Mouse (Mus musculus) intestine, embryonic 16.5 days (tissue): ENCODE results near the gene Asic2. TPM values are rescaled to one million over a fixed set of nuclear protein-coding genes. Genes with fewer than 3 reads are reported as not detected.
"Not testable (repeated sequence)": the region's sequence is repeated elsewhere in the genome, so short reads cannot be mapped to it uniquely, and the experiment has no call there.

Experiments used
- ATAC-seq: fragments of 200-750 bp; cut with Nextera tagmentation; 2 replicates; pipeline ENCODE4 v1.8.0; 2017; ENCODE audit warnings: moderate TSS enrichment, moderate library complexity
- H3K27ac ChIP-seq: fragments of 300-500 bp; sonication (generic); 2 replicates; pipeline ENCODE4 v1.5.1; 2014; ENCODE audit warnings: mild to moderate bottlenecking, low read length
- H3K27me3 ChIP-seq: fragments of 300-500 bp; sonication (generic); replicated peaks from 2 replicates; pipeline ENCODE4 v1.6.1; 2014; ENCODE audit warnings: low read length, control low read depth, mixed read lengths; ENCODE audit not compliant: control insufficient read depth, insufficient read depth
- H3K36me3 ChIP-seq: fragments of 300-500 bp; sonication (generic); 2 replicates; pipeline ENCODE4 v1.6.1; 2014; ENCODE audit warnings: low read length, control low read depth; ENCODE audit not compliant: control insufficient read depth, insufficient read depth
- H3K4me1 ChIP-seq: fragments of 300-500 bp; sonication (generic); 2 replicates; pipeline ENCODE4 v1.6.1; 2014; ENCODE audit warnings: low read length, control low read depth, mixed read lengths; ENCODE audit not compliant: control insufficient read depth, insufficient read depth
- H3K4me2 ChIP-seq: fragments of 300-500 bp; sonication (generic); 2 replicates; pipeline ENCODE4 v1.6.1; 2014; ENCODE audit warnings: low read depth, low read length, control low read depth
- H3K4me3 ChIP-seq: fragments of 300-500 bp; sonication (generic); 2 replicates; pipeline ENCODE4 v1.5.1; 2014; ENCODE audit warnings: mild to moderate bottlenecking, low read length
- H3K9ac ChIP-seq: fragments of 300-500 bp; sonication (generic); 2 replicates; pipeline ENCODE4 v1.6.1; 2014; ENCODE audit warnings: low read depth, low read length
- H3K9me3 ChIP-seq: fragments of 300-500 bp; sonication (generic); 2 replicates; pipeline ENCODE4 v1.6.1; 2016; ENCODE audit warnings: low read length, control low read depth; ENCODE audit not compliant: control insufficient read depth
- WGBS: fragments of 180-500 bp; shearing (Covaris S2); extraction: QIAGEN DNeasy Blood & Tissue Kit; methylation state at CpG from one replicate; pipeline ENCODE4 v1.1.7; 2014; 5-methylcytosine and 5-hydroxymethylcytosine counted together
- polyA plus RNA-seq: library from polyadenylated mRNA; unstranded; fragments of >200 nt; fragmentation: Nextera tagmentation; extraction: Ambion mirVana; gene quantifications from 2 replicates; pipeline ENCODE4 v1.2.1, GENCODE M21; 2015

The Asic2 gene
- polyA plus RNA-seq, 1 experiment from 2014 or later = 0.15 TPM

DNA sequence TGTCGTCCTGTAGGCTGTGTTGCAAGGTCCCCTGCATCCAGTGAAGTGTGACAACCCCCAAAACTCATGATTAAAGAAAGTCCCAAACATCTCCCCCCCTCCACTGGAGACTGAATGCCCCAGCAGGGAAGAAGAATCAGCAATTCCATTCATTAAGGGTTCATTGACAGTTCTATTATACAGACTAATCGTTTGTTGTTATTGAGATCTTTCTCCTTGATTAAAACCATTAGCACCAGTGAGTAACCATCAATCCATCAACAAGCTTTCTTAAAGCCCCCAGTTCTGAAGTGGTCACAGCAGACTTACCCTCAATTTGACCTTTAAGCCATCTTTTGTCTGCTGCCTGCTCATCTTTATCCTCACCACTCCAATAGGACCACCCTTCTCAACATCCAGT lies 688.2 kb downstream of the Asic2 start:
- Histone ChIP-seq H3K27ac (no peak overlapping the region), H3K4me1 (no peaks in the 10 kb centered on the region), H3K4me2 (no peak overlapping the region), H3K9me3 (no peaks in the 10 kb centered on the region), H3K9ac (no peak overlapping the region), H3K36me3 (no peaks in the 10 kb centered on the region), H3K27me3 (no peaks in the 10 kb centered on the region), H3K4me3 (no peak overlapping the region)
- no peak for ATAC-seq
- WGBS = 21% methylated on average over 2 of the region's 2 CpGs

DNA sequence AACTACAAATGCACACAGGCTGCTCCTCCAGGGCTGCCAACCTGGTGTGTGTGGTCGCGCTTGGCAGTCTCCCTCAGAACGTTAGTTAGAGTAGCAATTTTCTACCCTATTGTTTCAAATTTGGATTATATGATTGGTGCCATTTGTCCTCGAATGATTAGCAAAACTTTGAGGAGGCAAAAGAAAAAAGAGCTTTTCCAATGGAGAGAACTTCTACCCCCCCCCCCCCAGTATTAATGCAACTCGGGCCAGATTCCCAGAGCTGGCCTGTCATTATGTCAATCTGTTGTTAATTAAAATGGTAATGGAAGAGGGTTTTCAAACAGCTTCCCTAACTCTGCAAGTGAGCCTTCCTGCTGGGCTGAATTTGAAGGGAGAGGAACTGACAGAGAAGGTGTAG lies 690.9 kb downstream of the Asic2 start:
- H3K9ac ChIP-seq = no peak overlapping the region
- WGBS = 65% methylated on average over 5 of the region's 5 CpGs
- no peak overlapping the region for H3K4me3 ChIP-seq
- no peaks in the 10 kb centered on the region for H3K27me3 ChIP-seq
- no peak overlapping the region for H3K4me2 ChIP-seq
- no peaks in the 10 kb centered on the region for H3K9me3 ChIP-seq
- no peak for ATAC-seq
- no peak overlapping the region for H3K27ac ChIP-seq
- H3K4me1 ChIP-seq = no peaks in the 10 kb centered on the region
- no peaks in the 10 kb centered on the region for H3K36me3 ChIP-seq

DNA sequence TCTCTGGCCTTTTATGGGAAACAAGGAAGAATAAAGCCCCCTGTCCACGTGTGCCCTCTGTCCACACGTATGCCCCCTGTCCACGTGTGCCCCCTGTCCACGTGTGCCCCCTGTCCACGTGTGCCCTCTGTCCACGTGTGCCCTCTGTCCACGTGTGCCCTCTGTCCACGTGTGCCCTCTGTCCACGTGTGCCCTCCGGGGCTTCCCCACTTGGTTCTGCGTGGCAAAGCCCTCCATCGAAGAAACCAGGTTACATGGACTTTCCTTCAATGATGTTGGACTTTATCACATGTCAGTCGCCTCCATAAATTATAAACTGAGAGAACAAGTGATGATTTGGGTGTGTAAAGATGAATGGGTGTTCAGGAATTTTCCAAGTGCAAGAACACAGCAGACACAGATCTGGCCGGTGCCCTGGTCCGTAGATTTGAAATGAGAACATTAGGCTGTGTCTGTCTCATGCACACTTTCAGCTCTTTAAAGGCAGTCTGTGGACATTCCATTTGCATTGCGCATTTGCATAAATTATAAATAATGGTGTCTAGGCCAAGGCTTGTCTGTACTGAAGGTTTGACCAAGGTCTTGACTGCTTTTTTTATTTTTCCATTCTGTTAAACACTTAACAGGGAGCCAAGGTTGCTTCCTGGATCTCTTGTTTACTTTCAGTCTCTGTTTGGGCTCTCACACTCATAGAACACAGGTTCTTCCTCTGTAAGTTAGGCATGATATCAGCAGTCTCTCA lies 695.4 kb downstream of the Asic2 start:
- Histone ChIP-seq H3K4me3 (no peak overlapping the region), H3K4me1 (no peaks in the 10 kb centered on the region), H3K27me3 (no peaks in the 10 kb centered on the region), H3K36me3 (no peaks in the 10 kb centered on the region), H3K4me2 (no peak overlapping the region), H3K9ac (no peak overlapping the region), H3K27ac (no peak overlapping the region), H3K9me3 (no peaks in the 10 kb centered on the region)
- WGBS = 86% methylated on average over 16 of the region's 16 CpGs
- ATAC-seq = no peak

DNA sequence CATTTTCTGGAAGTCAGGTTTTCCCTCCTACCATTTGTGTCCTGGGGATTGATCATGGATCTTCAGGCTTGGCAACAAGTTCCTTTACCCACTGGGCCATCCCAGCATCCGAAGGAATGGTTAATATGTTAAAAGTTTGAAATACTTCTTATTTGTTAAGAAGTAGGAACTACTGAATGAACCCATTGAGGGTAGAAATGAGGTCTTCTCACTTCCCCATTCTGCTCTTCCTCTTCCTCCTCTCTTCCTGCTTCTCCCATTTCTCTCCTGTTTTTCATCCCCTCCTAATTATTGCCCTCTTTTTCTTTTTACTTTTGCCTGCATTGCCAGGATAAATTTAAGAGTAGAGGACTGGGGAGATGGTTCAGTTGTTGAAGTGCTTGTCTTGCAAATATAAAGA lies 696.8 kb downstream of the Asic2 start:
- no peaks in the 10 kb centered on the region for H3K27me3 ChIP-seq
- no peaks in the 10 kb centered on the region for H3K36me3 ChIP-seq
- ATAC-seq = no peak
- H3K4me1 ChIP-seq = no peaks in the 10 kb centered on the region
- no peak overlapping the region for H3K27ac ChIP-seq
- H3K9me3 ChIP-seq = no peaks in the 10 kb centered on the region
- no peak overlapping the region for H3K4me3 ChIP-seq
- H3K9ac ChIP-seq = no peak overlapping the region
- H3K4me2 ChIP-seq = no peak overlapping the region
- WGBS = 74% methylated on average over 1 of the region's 1 CpGs

DNA sequence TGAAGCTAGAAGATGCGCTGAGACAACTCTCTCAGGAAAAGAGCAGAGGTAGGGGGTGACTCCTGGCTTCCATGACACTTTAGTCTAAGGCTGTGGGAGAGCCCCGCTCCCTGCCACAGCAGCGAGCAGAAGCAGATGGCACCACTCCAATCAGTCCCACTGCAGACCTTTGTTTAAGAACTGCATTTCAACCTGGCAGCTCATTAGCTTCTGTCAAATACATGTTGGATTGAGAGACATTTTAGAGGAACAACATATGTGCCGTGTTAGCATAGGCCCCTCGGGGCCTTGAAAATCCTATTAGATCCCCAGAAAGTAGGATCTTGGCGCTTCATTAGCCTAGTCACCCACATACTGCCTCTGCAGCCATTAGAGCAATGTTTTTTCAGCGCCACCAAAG lies 697.7 kb downstream of the Asic2 start:
- Histone ChIP-seq H3K9me3 (no peaks in the 10 kb centered on the region), H3K36me3 (no peaks in the 10 kb centered on the region), H3K4me1 (no peaks in the 10 kb centered on the region), H3K4me3 (no peak overlapping the region), H3K27ac (no peak overlapping the region), H3K27me3 (no peaks in the 10 kb centered on the region), H3K9ac (no peak overlapping the region), H3K4me2 (no peak overlapping the region)
- no peak for ATAC-seq
- 58% methylated on average over 7 of the region's 7 CpGs for WGBS

DNA sequence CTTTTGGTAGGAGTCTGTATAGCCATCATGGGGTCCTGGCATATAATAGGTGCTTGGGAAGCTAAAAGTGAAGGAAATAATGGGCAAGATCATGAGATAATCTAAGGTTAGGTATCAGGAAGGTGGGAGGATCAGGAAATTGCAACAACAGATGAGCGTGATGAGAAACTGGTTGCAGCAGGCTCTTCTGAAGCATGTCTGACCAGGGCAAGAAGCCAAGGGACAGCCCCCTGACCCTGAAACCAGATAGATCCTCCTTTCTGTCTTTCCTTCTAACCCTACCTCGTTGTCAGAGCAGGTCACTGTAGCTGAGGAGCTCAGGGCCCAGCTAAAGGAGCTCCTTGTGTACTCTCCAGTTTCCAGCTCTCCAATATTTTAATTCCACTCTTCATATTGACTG lies 704.5 kb downstream of the Asic2 start:
- WGBS = 85% methylated on average over 2 of the region's 2 CpGs
- Histone ChIP-seq H3K4me2 (no peak overlapping the region), H3K36me3 (no peaks in the 10 kb centered on the region), H3K27me3 (no peaks in the 10 kb centered on the region), H3K9me3 (no peaks in the 10 kb centered on the region), H3K27ac (no peak overlapping the region), H3K4me3 (no peak overlapping the region), H3K9ac (no peak overlapping the region), H3K4me1 (no peaks in the 10 kb centered on the region)
- no peak for ATAC-seq

DNA sequence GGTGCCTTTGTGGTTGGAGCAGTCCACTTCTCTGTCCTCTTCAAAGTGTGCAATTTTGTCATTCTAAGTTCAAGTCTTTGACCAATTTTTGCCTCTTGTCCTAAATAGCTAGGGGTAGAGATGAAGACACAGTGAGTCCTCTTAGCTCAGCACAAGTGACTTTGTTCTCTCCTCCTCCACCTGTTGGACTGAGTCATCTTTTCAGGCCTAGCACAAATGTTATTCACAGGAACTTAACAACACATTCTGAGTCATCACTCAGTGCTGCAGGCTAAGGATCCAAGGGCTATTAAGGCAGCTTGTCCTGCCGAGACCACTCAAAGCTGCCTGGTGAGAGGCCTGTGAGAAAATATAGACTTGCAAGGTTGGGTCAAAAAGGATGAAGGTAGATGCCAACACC lies 705.1 kb downstream of the Asic2 start:
- H3K27ac ChIP-seq = no peak overlapping the region

DNA sequence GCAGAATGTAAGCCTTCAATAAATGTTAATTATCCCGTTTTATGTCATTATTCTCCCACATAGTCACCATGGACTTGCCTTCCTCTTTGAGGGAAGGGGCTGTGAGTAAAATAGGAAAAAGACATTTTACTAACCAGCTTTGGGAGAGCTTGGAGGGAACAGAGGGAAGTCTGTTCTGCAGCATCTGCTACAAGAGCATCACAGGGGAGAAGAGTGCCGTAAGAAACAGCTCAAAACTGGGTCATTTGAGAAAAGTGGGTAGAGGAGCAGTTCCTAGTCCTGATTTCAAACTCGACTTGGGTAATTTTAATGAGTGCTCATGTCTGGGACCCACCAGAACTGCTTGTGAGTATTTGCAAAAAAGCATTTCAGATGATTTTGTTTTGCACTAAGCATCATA lies 707.0 kb downstream of the Asic2 start:
- H3K27me3 ChIP-seq = no peaks in the 10 kb centered on the region
- H3K4me3 ChIP-seq = no peak overlapping the region
- H3K9ac ChIP-seq = no peak overlapping the region
- ATAC-seq = no peak
- no peak overlapping the region for H3K27ac ChIP-seq
- H3K36me3 ChIP-seq = no peaks in the 10 kb centered on the region
- H3K4me1 ChIP-seq = no peaks in the 10 kb centered on the region
- no peaks in the 10 kb centered on the region for H3K9me3 ChIP-seq
- WGBS = 78% methylated on average over 3 of the region's 3 CpGs
- H3K4me2 ChIP-seq = no peak overlapping the region

More for the DNA sequence above, 705.1 kb downstream of the Asic2 start:
- Histone ChIP-seq H3K9ac (no peak overlapping the region), H3K36me3 (no peaks in the 10 kb centered on the region), H3K27me3 (no peaks in the 10 kb centered on the region), H3K4me3 (no peak overlapping the region), H3K9me3 (no peaks in the 10 kb centered on the region), H3K4me1 (no peaks in the 10 kb centered on the region), H3K4me2 (no peak overlapping the region)
- no peak for ATAC-seq
- WGBS = 80% methylated on average over 1 of the region's 1 CpGs

DNA sequence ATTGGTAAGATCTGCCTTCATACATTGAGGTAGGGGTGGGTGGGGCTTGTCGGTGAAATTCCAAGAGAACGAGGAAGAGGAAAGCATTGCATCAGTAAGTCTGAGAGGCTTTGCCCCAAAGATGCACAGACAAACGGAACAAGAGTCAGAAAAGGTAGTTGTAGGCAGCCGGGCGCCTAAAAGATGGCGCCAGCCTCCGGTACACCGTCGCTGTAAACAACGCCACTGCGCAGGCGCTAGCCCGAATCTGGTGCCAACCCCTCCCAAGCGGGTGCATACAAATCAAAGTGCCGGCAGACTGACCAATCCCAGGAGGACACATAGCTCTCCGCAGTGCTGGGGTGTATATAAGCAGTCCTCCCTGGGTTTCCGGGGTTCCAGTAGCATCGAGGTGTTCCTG lies 727.1 kb downstream of the Asic2 start:
- not testable (repeated sequence) for H3K4me2 ChIP-seq, H3K27me3 ChIP-seq, H3K4me1 ChIP-seq, H3K9me3 ChIP-seq, H3K27ac ChIP-seq, H3K9ac ChIP-seq, ATAC-seq, H3K36me3 ChIP-seq, H3K4me3 ChIP-seq
- WGBS = 95% methylated on average over 18 of the region's 18 CpGs
